Mouse (Mus musculus): ENCODE measurements around the gene Kcng1.

GRCm38 (mm10) chr2:168259046-168259445, 22.5 kb downstream of the Kcng1 start:
- TF ChIP-seq CTCF (IDR thresholded peaks at IDR 0.05; ENCODE audit: low read depth), result no peak
- TF ChIP-seq EP300 (IDR thresholded peaks at IDR 0.05; ENCODE audit: low read depth), result no peak

All from heart, postnatal 0 days (tissue).